Mouse (Mus musculus) ES-Bruce4 (cell line): ENCODE measurements around the gene Snap23. TPM values are rescaled to one million over a fixed set of nuclear protein-coding genes. Genes with fewer than 3 reads are reported as not detected.

ENCODE experiments used
- H3K27ac ChIP-seq: 2 replicates; pipeline ENCODE4 v1.5.1; 2012; ENCODE audit warnings: low read length, inconsistent platforms; ENCODE audit not compliant: insufficient read depth
- H3K27me3 ChIP-seq: 2 replicates; pipeline ENCODE4 v1.6.1; 2012; ENCODE audit warnings: mild to moderate bottlenecking, low read length, inconsistent platforms; ENCODE audit not compliant: control insufficient read depth, poor library complexity, insufficient read depth, severe bottlenecking
- H3K36me3 ChIP-seq: 2 replicates; pipeline ENCODE4 v1.6.1; 2012; ENCODE audit warnings: inconsistent platforms, mild to moderate bottlenecking, low read length, moderate library complexity; ENCODE audit not compliant: control insufficient read depth, poor library complexity, insufficient read depth, severe bottlenecking
- H3K4me1 ChIP-seq: one replicate; pipeline ENCODE4 v1.8.1; 2011; ENCODE audit warnings: low read length; ENCODE audit not compliant: control insufficient read depth, insufficient read depth
- H3K4me3 ChIP-seq: 2 replicates; pipeline ENCODE4 v1.5.1; 2011; ENCODE audit warnings: low read depth, mild to moderate bottlenecking, low read length
- H3K9ac ChIP-seq: 2 replicates; pipeline ENCODE4 v1.6.1; 2012; ENCODE audit warnings: low read depth, mild to moderate bottlenecking, inconsistent platforms; ENCODE audit not compliant: poor library complexity, severe bottlenecking
- H3K9me3 ChIP-seq: replicated peaks from 2 replicates; pipeline ENCODE4 v1.6.1; 2012; ENCODE audit warnings: mild to moderate bottlenecking, low read length, inconsistent platforms; ENCODE audit not compliant: control insufficient read depth, poor library complexity, insufficient read depth, severe bottlenecking
- CTCF ChIP-seq: IDR thresholded peaks from one replicate; pipeline ENCODE4 v1.8.1; 2011; ENCODE audit warnings: low read depth, low read length
- EP300 ChIP-seq: IDR thresholded peaks from 2 replicates; pipeline ENCODE4 v1.6.1; 2011; ENCODE audit warnings: low read depth, low read length; ENCODE audit not compliant: insufficient read depth
- POLR2A ChIP-seq: IDR thresholded peaks from one replicate; pipeline ENCODE4 v1.8.1; 2011; ENCODE audit warnings: low read length; ENCODE audit not compliant: insufficient read depth
- polyA plus RNA-seq: library from polyadenylated mRNA; stranded (reverse); fragments of >200 nt; gene quantifications from 2 replicates; pipeline ENCODE4 v1.2.4, GENCODE M21; 2011; ENCODE audit warnings: low read depth; ENCODE audit not compliant: missing spikeins, insufficient read depth, insufficient read length

Gene Snap23
- polyA plus RNA-seq, 1 experiment: 78.0 TPM

DNA sequence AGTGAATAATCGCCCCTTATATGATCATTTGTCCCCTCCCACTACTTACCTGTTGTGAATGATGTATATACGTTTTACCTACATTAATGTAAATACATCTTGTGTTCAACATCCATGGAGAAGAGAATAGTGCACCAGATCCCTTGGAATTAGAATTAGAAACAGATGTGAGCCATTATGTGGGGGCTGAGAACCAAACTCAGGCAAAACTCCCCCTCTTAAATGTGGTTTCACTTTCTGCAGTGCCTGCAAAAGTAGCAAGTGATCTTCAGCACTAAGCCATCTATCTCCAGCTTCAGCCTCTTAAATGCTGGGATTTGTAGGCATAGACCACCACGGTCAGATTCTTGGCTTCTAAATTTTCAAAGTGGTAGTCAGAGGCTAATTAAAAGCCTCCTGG, 7.7 kb downstream of the Snap23 start:
- no peaks in the 10 kb centered on the region for H3K9me3 ChIP-seq
- H3K4me3 ChIP-seq: no peak overlapping the region
- no peaks in the 10 kb centered on the region for H3K27me3 ChIP-seq
- no peak overlapping the region for H3K9ac ChIP-seq
- no peaks in the 10 kb centered on the region for H3K4me1 ChIP-seq
- no peak for TF ChIP-seq EP300
- no peak for TF ChIP-seq CTCF
- no peak for TF ChIP-seq POLR2A
- H3K27ac ChIP-seq: no peak overlapping the region
- no peaks in the 10 kb centered on the region; the same call in 1 of the 2 replicates for H3K36me3 ChIP-seq

DNA sequence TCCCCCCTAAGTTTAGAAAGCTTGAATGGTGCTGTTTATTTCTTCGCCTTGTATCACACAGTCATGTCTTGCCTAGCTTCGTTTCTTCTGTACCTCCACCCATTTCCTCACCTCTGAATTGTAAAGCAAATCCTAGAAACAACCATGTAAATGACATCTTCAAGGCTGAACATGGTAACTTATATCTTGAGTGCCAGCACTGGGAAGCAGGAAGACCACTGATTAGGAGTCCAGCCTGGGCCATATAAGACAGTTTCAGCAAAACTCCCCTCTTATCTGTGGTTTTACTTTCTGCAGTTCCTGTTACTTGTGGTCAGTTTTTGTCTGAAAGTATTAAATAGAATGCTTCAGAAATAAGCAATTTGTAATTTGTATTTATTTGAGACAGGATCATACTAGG, 8.5 kb downstream of the Snap23 start:
- Histone ChIP-seq H3K4me1 (no peaks in the 10 kb centered on the region), H3K36me3 (no peaks in the 10 kb centered on the region), H3K4me3 (no peak overlapping the region), H3K27me3 (no peaks in the 10 kb centered on the region), H3K9ac (no peak overlapping the region), H3K27ac (no peak overlapping the region), H3K9me3 (no peaks in the 10 kb centered on the region)
- no peak for TF ChIP-seq EP300
- no peak for TF ChIP-seq CTCF
- no peak for TF ChIP-seq POLR2A

DNA sequence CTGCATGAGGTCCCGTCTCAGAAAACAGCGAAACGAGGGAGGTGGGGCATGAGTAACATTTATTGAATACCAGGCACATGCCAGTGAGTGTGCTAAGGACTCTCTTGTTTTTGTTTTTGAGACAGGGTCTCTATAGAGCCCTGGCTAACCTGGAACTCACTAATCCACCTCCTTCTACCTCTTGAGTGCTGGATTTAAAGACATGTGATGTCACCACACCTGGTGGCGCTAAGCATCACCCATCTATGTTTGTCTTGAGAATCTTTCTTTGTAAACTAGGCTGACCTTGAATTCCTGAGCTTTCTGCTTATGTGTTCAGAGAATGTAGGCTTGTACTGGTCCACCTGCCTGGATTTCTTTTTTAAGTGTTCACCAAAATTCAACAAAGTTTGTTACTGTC, 10.3 kb downstream of the Snap23 start:
- H3K36me3 ChIP-seq: no peaks in the 10 kb centered on the region
- no peak for TF ChIP-seq POLR2A
- TF ChIP-seq CTCF: no peak
- no peak for TF ChIP-seq EP300
- no peak overlapping the region for H3K9ac ChIP-seq

DNA sequence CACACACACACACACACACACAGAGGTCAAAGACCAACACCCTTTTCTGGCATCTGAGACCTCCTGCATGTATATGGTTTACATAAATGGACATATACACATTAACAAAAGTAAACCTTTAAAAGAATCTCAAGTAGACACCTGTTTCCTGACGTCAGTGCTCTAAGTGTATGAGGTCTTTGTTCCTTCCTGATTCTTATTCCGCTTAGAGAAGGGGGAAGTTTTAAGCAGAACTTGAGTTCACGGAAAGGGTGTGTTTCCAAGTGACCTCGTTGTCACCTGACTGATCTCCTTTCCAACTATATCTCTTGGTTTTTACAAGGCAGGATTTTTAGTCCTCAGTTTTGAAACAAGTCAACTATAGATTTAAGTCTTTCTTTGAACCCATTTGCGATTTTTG, 10.8 kb downstream of the Snap23 start:
- Histone ChIP-seq H3K4me3 (no peak overlapping the region), H3K9ac (no peak overlapping the region), H3K27me3 (no peaks in the 10 kb centered on the region), H3K27ac (no peak overlapping the region), H3K4me1 (no peaks in the 10 kb centered on the region), H3K36me3 (no peaks in the 10 kb centered on the region), H3K9me3 (no peaks in the 10 kb centered on the region)
- TF ChIP-seq POLR2A (no peak), CTCF (no peak), EP300 (no peak)

More for the DNA sequence above, 10.3 kb downstream of the Snap23 start:
- Histone ChIP-seq H3K9me3 (no peaks in the 10 kb centered on the region), H3K27ac (no peak overlapping the region), H3K4me1 (no peaks in the 10 kb centered on the region), H3K27me3 (no peaks in the 10 kb centered on the region), H3K4me3 (no peak overlapping the region)

DNA sequence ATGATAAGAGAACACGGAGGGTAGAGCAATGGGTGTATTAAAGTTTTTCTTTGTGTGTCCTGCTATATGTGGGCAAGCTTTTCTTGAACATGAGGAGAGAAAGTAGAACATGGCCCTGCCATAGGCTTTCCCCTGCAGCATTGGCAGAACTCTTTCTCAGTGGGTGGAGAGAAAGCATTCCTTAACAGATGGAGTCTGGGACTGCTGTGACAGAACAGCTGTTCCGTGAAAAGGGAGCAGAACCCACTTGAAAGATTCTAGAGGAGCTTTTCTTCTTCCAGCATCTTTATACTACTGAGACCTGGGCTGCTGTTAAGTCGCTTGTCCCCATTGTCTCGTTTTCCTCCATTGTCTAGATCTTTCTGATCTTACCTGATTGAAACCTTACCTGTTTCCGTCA, 22.3 kb downstream of the Snap23 start:
- peaks cover 6% of the 10 kb centered on the region; the same call in 1 of the 2 replicates for H3K36me3 ChIP-seq
- no peak overlapping the region for H3K4me3 ChIP-seq
- TF ChIP-seq POLR2A (no peak), EP300 (no peak), CTCF (no peak)
- H3K9me3 ChIP-seq: no peaks in the 10 kb centered on the region
- H3K4me1 ChIP-seq: no peaks in the 10 kb centered on the region
- no peak overlapping the region for H3K27ac ChIP-seq
- H3K9ac ChIP-seq: no peak overlapping the region
- H3K27me3 ChIP-seq: no peaks in the 10 kb centered on the region

DNA sequence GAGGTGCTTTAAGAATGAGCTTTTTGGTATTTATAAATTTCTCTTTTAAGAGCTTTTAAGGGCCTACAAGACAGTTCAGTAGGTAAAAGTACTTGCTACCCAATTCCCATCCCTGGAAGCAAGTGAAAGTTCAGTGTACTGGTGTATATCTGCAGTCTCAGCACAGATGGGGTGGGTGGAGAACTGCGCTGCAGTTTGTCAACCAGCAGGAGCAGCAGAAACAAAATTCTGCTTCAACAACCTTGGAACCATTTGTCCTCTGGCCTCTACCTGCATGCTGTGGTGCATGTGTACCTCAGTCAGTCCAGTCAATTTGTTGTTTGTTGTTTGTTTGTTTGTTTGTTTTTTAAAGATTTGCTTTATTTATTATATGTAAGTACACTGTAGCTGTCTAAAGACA, 24.8 kb downstream of the Snap23 start:
- TF ChIP-seq CTCF (no peak), EP300 (no peak)
- H3K4me1 ChIP-seq: no peaks in the 10 kb centered on the region
- H3K27me3 ChIP-seq: no peaks in the 10 kb centered on the region
- H3K4me3 ChIP-seq: no peak overlapping the region
- no peak overlapping the region for H3K27ac ChIP-seq
- no peaks in the 10 kb centered on the region for H3K9me3 ChIP-seq
- H3K36me3 ChIP-seq: peaks cover 8% of the 10 kb centered on the region
- H3K9ac ChIP-seq: no peak overlapping the region
